In the genomic region with DNA sequence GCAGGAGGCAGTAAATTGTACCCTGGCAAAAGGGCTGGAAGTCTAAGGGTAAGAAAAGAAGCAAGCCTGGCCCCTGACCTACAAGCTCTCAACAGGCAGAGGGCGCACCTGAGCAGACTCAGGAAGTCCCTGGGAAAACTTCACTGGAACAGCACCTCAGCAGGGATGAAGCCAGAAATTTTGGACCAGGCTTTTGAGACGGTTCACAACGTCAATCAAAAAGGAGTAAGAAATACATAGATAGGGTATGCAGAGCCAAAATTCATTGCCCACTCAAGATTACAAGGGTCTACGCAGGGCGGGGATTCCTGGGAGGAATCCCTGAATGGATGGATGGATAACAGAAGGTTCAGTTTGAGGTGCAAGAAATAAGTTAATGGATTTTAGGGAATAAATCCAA, we compare ENCODE assay signal across 12 mouse cellular contexts. TPM values are rescaled to one million over a fixed set of nuclear protein-coding genes. Genes with fewer than 3 reads are reported as not detected.
DNase-seq lines count a peak whose midpoint lies in the region; ATAC-seq lines count a peak whose summit lies in the region.
"Not testable (repeated sequence)": the region's sequence is repeated elsewhere in the genome, so short reads cannot be mapped to it uniquely, and the experiment has no call there.
"Had no signal": no experiment of that assay in that cellular context is flagged by ENCODE, and none has a peak within 500 bp of the region (broad histone marks: within the 10 kb centered on the region; RNA-seq: fewer than 3 reads in every experiment).

No protein-coding gene starts in this region.

- not testable (repeated sequence) for H3K9ac ChIP-seq in heart, embryonic 15.5 days; intestine, embryonic 15.5 days; limb, embryonic 15.5 days
- peak overlapping the region; percentile 67; the same call in 1 of the 2 replicates for H3K9ac ChIP-seq in neural tube, embryonic 13.5 days

- H3K9me3 ChIP-seq in heart, embryonic 15.5 days (replicated peaks); intestine, embryonic 15.5 days; limb, embryonic 15.5 days; neural tube, embryonic 13.5 days: not testable (repeated sequence)

- not testable (repeated sequence) for H3K27me3 ChIP-seq in heart, embryonic 15.5 days; intestine, embryonic 15.5 days (replicated peaks); limb, embryonic 15.5 days; neural tube, embryonic 13.5 days

- peak; percentile 5 for DNase-seq in cerebellum, postnatal 10 days
- peak; percentile 33 to 56 for DNase-seq in frontal cortex, adult 2 months (ENCODE audit: extremely low spot score in 1 of 2, low spot score in 1 of 2)
- peak; percentile 37 to 55 for DNase-seq in layer of hippocampus, adult 8-10 months (ENCODE audit: low spot score in 2 of 2)

- not testable (repeated sequence) for H3K36me3 ChIP-seq in heart, embryonic 15.5 days; intestine, embryonic 15.5 days; limb, embryonic 15.5 days; neural tube, embryonic 13.5 days

- 7% methylated on average over 5 of the region's 5 CpGs for WGBS in heart, embryonic 15.5 days
- 14% methylated on average over 4 of the region's 5 CpGs for WGBS in intestine, embryonic 15.5 days
- 9% methylated on average over 4 of the region's 5 CpGs for WGBS in limb, embryonic 15.5 days
- WGBS in neural tube, embryonic 13.5 days: 15% methylated on average over 5 of the region's 5 CpGs

- not testable (repeated sequence) for H3K4me1 ChIP-seq in heart, embryonic 15.5 days (replicated peaks); intestine, embryonic 15.5 days (replicated peaks); limb, embryonic 15.5 days; neural tube, embryonic 13.5 days (replicated peaks)

- H3K4me3 ChIP-seq in heart, embryonic 15.5 days: peak overlapping the region; percentile 44; the same call in 1 of the 2 replicates
- H3K4me3 ChIP-seq in intestine, embryonic 15.5 days (replicated peaks): not testable (repeated sequence)
- H3K4me3 ChIP-seq in limb, embryonic 15.5 days: peak overlapping the region; percentile 41; the same call in 1 of the 2 replicates
- H3K4me3 ChIP-seq in neural tube, embryonic 13.5 days: peak overlapping the region; percentile 45

- ATAC-seq in heart, embryonic 15.5 days (replicated peaks; ENCODE audit: insufficient number of reproducible peaks, insufficient read depth, low FRiP score, low read depth); intestine, embryonic 15.5 days; limb, embryonic 15.5 days (ENCODE audit: insufficient number of reproducible peaks, low FRiP score, low TSS enrichment, low read depth); neural tube, embryonic 13.5 days (ENCODE audit: low read depth): not testable (repeated sequence)

- not testable (repeated sequence) for H3K27ac ChIP-seq in heart, embryonic 15.5 days; intestine, embryonic 15.5 days; limb, embryonic 15.5 days; neural tube, embryonic 13.5 days (replicated peaks)

- peak overlapping the region; percentile 68 for H3K4me2 ChIP-seq in heart, embryonic 15.5 days
- peak overlapping the region; percentile 65 for H3K4me2 ChIP-seq in intestine, embryonic 15.5 days (replicated peaks)
- not testable (repeated sequence) for H3K4me2 ChIP-seq in limb, embryonic 15.5 days
- peak overlapping the region; percentile 58 for H3K4me2 ChIP-seq in neural tube, embryonic 13.5 days

RNA-seq across cellular contexts. Expression of gene Gm3667, which starts 1.0 kb away (rescaled TPM):
- polyA plus RNA-seq in frontal cortex, adult 2 months (2012; rRNA removed): 2.3 TPM in 2 replicates
- 0.67 and 0.78 TPM in 2 replicates for polyA plus RNA-seq in heart, embryonic 15.5 days (2015; fragmentation: Nextera tagmentation; extraction: Ambion mirVana)
- polyA plus RNA-seq in intestine, embryonic 15.5 days (2015; fragmentation: Nextera tagmentation; extraction: Ambion mirVana): 0.44 and 0.55 TPM in 2 replicates
- 1 to 10 TPM in 3 of 4 experiments, under 1 TPM in 1; 0.72 to 2.0 (median 1.8) TPM for total RNA-seq in layer of hippocampus, adult 8-10 months (2022)
- 0.63 and 0.96 TPM in 2 replicates for polyA plus RNA-seq in limb, embryonic 15.5 days (2015; fragmentation: Nextera tagmentation; extraction: Ambion mirVana)
- polyA plus RNA-seq in neural tube, embryonic 13.5 days (2015; fragmentation: Nextera tagmentation; extraction: Ambion mirVana): 5.4 and 6.9 TPM in 2 replicates
- total RNA-seq: adrenal gland, adult 18-20 months; megakaryocyte-erythroid progenitor cell, adult 5-6 weeks; MEL had no signal
- polyA plus RNA-seq: liver, embryonic 13.5 days had no signal

RNA-seq across cellular contexts. Expression of gene Gm3642, which starts 48.7 kb away (rescaled TPM):
- polyA plus RNA-seq in frontal cortex, adult 2 months (2012; rRNA removed): not detected in 2 replicates
- polyA plus RNA-seq in heart, embryonic 15.5 days (2015; fragmentation: Nextera tagmentation; extraction: Ambion mirVana): not detected in 2 replicates
- polyA plus RNA-seq in intestine, embryonic 15.5 days (2015; fragmentation: Nextera tagmentation; extraction: Ambion mirVana): not detected in 2 replicates
- total RNA-seq in layer of hippocampus, adult 8-10 months (2022): under 1 TPM in 2 of 4 experiments, not detected in 2; 0.27 to 0.57 TPM
- not detected in 2 replicates for polyA plus RNA-seq in limb, embryonic 15.5 days (2015; fragmentation: Nextera tagmentation; extraction: Ambion mirVana)
- not detected in 2 replicates for polyA plus RNA-seq in neural tube, embryonic 13.5 days (2015; fragmentation: Nextera tagmentation; extraction: Ambion mirVana)
- total RNA-seq: adrenal gland, adult 18-20 months; megakaryocyte-erythroid progenitor cell, adult 5-6 weeks; MEL had no signal
- polyA plus RNA-seq: inflammation-experienced regulatory T-cells, adult 6 months; liver, embryonic 13.5 days had no signal
